Mouse (Mus musculus): ENCODE measurements around the gene Sh3d21. TPM values are rescaled to one million over a fixed set of nuclear protein-coding genes. Genes with fewer than 3 reads are reported as not detected.

Gene Sh3d21
- total and polyA plus RNA-seq, 3 experiments = 0.27 to 0.69 (median 0.53) TPM

DNA sequence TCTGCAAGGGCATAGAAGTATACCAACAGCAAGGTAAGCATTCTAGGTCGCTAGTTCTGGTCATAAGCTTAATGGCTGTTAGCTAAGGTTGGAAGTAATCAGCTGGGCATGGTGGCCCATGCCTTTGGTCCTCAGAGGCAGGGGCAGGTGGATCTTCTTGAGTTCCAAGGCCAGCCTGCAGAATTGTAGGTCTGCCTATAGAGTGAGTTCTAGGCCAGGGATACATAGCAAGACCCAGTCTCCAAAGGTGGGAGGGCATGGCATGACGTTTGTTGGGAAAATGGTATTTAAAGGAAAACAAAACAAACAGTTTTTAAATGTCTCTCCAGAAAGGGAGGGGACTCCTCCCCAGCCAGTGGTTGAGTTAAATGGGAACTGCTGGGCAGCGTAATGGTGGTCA lies 62.5 kb downstream of the Sh3d21 start:
- ATAC-seq (ENCODE audit: extremely low read depth, insufficient number of reproducible peaks, low FRiP score, poor library complexity, severe bottlenecking) (no peak), DNase-seq (ENCODE audit: low spot score) (no peak)
- Histone ChIP-seq H3K27me3 (ENCODE audit: insufficient read depth, low read length) (no peaks in the 10 kb centered on the region), H3K36me3 (replicated peaks) (peaks cover 46% of the 10 kb centered on the region), H3K4me3 (ENCODE audit: low read depth, low read length) (no peak overlapping the region), H3K4me1 (ENCODE audit: insufficient read depth, low read depth, low read length) (peaks cover 78% of the 10 kb centered on the region), H3K9me3 (replicated peaks) (no peaks in the 10 kb centered on the region)
- TF ChIP-seq CTCF (IDR thresholded peaks at IDR 0.05; ENCODE audit: low read depth, low read length) (no peak), TAL1 (conservative IDR thresholded peaks at IDR 0.05; ENCODE audit: low read depth, low read length) (no peak), POLR2AphosphoS5 (IDR thresholded peaks at IDR 0.05; ENCODE audit: insufficient replicate concordance, low read depth, low read length) (no peak), GATA2 (IDR thresholded peaks at IDR 0.05; ENCODE audit: borderline replicate concordance, low read depth, low read length) (no peak), GATA1 (IDR thresholded peaks at IDR 0.05; ENCODE audit: borderline replicate concordance, low read length) (no peak)

Other genes with a start within 250 kb of the Sh3d21 start
- gene Csf3r, start 138.9 kb downstream of the Sh3d21 start, total RNA-seq (2014; fragmentation: Nextera tagmentation) = not detected in 2 replicates
- gene Csf3r, start 138.9 kb downstream of the Sh3d21 start, total RNA-seq (2017) = 0.05 TPM in 1 of 2 replicates, not detected in the other
- 0.02 TPM in 1 of 2 replicates, not detected in the other for gene Csf3r, start 138.9 kb downstream of the Sh3d21 start, polyA plus RNA-seq (2012)
- 178 and 214 TPM in 2 replicates for gene Mrps15, start 116.6 kb downstream of the Sh3d21 start, total RNA-seq (2014; fragmentation: Nextera tagmentation)
- gene Mrps15, start 116.6 kb downstream of the Sh3d21 start, total RNA-seq (2017) = 66.0 and 84.8 TPM in 2 replicates
- 217 and 293 TPM in 2 replicates for gene Mrps15, start 116.6 kb downstream of the Sh3d21 start, polyA plus RNA-seq (2012)
- 6.6 and 10.8 TPM in 2 replicates for gene Oscp1, start 104.9 kb downstream of the Sh3d21 start, total RNA-seq (2014; fragmentation: Nextera tagmentation)
- gene Oscp1, start 104.9 kb downstream of the Sh3d21 start, total RNA-seq (2017) = 9.6 and 9.8 TPM in 2 replicates
- gene Oscp1, start 104.9 kb downstream of the Sh3d21 start, polyA plus RNA-seq (2012) = 0.18 and 1.9 TPM in 2 replicates
- gene Lsm10, start 66.9 kb downstream of the Sh3d21 start, total RNA-seq (2014; fragmentation: Nextera tagmentation) = 37.8 and 37.9 TPM in 2 replicates
- 39.3 and 40.3 TPM in 2 replicates for gene Lsm10, start 66.9 kb downstream of the Sh3d21 start, total RNA-seq (2017)
- gene Lsm10, start 66.9 kb downstream of the Sh3d21 start, polyA plus RNA-seq (2012) = 9.7 and 12.6 TPM in 2 replicates
- gene Stk40, start 59.5 kb downstream of the Sh3d21 start, total RNA-seq (2014; fragmentation: Nextera tagmentation) = 30.9 and 41.2 TPM in 2 replicates
- gene Stk40, start 59.5 kb downstream of the Sh3d21 start, total RNA-seq (2017) = 20.5 and 20.8 TPM in 2 replicates
- 68.2 and 68.5 TPM in 2 replicates for gene Stk40, start 59.5 kb downstream of the Sh3d21 start, polyA plus RNA-seq (2012)
- gene Eva1b, start 15.7 kb downstream of the Sh3d21 start, total RNA-seq (2014; fragmentation: Nextera tagmentation) = not detected in 2 replicates
- gene Eva1b, start 15.7 kb downstream of the Sh3d21 start, total RNA-seq (2017) = 0.41 and 0.44 TPM in 2 replicates
- 1.9 and 3.1 TPM in 2 replicates for gene Eva1b, start 15.7 kb downstream of the Sh3d21 start, polyA plus RNA-seq (2012)
- gene Thrap3, start 39.3 kb upstream of the Sh3d21 start, total RNA-seq (2014; fragmentation: Nextera tagmentation) = 355 and 356 TPM in 2 replicates
- gene Thrap3, start 39.3 kb upstream of the Sh3d21 start, total RNA-seq (2017) = 246 and 305 TPM in 2 replicates
- 209 and 211 TPM in 2 replicates for gene Thrap3, start 39.3 kb upstream of the Sh3d21 start, polyA plus RNA-seq (2012)
- 9.5 and 15.2 TPM in 2 replicates for gene Map7d1, start 92.9 kb upstream of the Sh3d21 start, total RNA-seq (2014; fragmentation: Nextera tagmentation)
- gene Map7d1, start 92.9 kb upstream of the Sh3d21 start, total RNA-seq (2017) = 8.0 and 9.5 TPM in 2 replicates
- gene Map7d1, start 92.9 kb upstream of the Sh3d21 start, polyA plus RNA-seq (2012) = 73.8 and 89.4 TPM in 2 replicates
- 47.1 and 61.2 TPM in 2 replicates for gene Trappc3, start 98.8 kb upstream of the Sh3d21 start, total RNA-seq (2014; fragmentation: Nextera tagmentation)
- gene Trappc3, start 98.8 kb upstream of the Sh3d21 start, total RNA-seq (2017) = 98.3 and 108 TPM in 2 replicates
- 31.3 and 36.2 TPM in 2 replicates for gene Trappc3, start 98.8 kb upstream of the Sh3d21 start, polyA plus RNA-seq (2012)
- not detected in 2 replicates for gene Col8a2, start 123.3 kb upstream of the Sh3d21 start, total RNA-seq (2014; fragmentation: Nextera tagmentation)
- gene Col8a2, start 123.3 kb upstream of the Sh3d21 start, total RNA-seq (2017) = 0.05 TPM in 1 of 2 replicates, not detected in the other
- gene Col8a2, start 123.3 kb upstream of the Sh3d21 start, polyA plus RNA-seq (2012) = not detected in 2 replicates
- gene Adprhl2, start 158.2 kb upstream of the Sh3d21 start, total RNA-seq (2014; fragmentation: Nextera tagmentation) = 8.7 and 10.8 TPM in 2 replicates
- 23.2 and 31.1 TPM in 2 replicates for gene Adprhl2, start 158.2 kb upstream of the Sh3d21 start, total RNA-seq (2017)
- gene Adprhl2, start 158.2 kb upstream of the Sh3d21 start, polyA plus RNA-seq (2012) = 86.9 and 87.0 TPM in 2 replicates
- gene Tekt2, start 162.2 kb upstream of the Sh3d21 start, total RNA-seq (2014; fragmentation: Nextera tagmentation) = not detected in 2 replicates
- gene Tekt2, start 162.2 kb upstream of the Sh3d21 start, total RNA-seq (2017) = 0.16 TPM in 1 of 2 replicates, not detected in the other
- gene Tekt2, start 162.2 kb upstream of the Sh3d21 start, polyA plus RNA-seq (2012) = not detected in 2 replicates